Mouse (Mus musculus) B cell, adult 2 months (primary cell): ENCODE measurements around the gene Slit3.

ENCODE experiments used
- DNase-seq, 2 experiments: peaks; one replicate each; pipeline ENCODE4 v3.0.0; 2022

Gene Slit3

GRCm38 (mm10) chr11:35723876-35724275 lies 602.9 kb downstream of the Slit3 start:
- DNase-seq = no peak

DNA sequence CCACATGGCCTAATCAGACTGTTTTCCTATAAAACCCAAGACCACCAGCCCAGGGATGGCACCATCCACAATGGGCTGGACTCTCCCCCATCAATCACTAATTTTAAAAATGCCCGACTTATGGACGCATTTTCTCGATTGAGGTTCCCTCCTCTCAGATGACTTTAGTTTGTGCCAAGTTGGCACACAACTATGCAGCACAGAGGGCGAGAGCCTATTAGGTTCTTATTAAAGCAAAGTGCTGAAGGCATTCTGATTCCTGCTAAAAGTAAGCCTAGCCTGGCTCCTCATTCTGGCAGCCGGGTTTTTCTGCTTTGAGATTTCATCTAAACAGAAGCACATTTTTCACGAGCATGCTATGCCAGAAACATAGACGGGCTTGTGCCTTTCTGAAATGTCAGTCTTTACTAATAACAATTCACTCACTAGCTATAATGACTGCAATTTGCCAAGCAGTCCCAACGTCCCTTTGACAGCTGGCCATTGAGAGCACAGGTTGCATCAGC lies 605.4 kb downstream of the Slit3 start:
- DNase-seq = no peak

DNA sequence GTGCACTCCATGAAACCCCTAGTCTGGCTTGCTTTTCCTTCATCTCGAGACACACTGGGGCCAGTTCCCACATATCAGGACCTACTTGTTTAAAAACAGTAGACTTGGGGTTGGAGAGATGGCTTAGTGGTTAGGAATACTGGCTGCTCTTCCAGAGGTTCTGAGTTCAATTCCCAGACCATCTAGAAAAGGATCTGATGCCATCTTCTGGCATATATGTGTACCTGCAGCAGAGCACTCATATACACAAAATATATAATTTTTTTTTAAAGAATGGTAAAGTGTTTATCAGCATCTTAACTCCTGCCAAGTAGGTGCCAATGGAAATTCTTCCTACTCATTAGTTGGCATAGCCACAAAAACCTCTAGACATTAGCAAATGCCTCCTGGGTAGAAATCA lies 607.2 kb downstream of the Slit3 start:
- no peak for DNase-seq

DNA sequence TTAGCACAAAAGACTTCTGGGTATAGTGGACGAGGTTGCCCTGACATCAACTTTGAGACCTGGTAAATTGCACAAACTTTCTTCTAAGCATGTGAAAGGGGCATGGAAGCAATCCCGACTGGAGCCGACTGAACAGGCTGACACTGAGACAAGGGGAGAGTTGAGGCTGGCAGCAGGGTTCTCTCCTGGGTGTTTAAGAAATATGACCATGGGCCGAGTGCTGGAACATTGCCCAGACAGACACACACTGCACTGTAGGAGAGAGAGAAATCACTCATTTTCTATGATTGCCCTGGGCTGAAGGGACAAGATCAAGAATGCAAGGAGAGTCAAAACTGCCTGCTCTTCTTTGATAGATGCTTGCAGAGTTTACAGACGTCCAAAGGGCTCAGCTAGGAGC lies 608.2 kb downstream of the Slit3 start:
- no peak for DNase-seq

- no peak for DNase-seq
Measured at GRCm38 (mm10) chr11:35732366-35732765, 611.3 kb downstream of the Slit3 start.

- no peak for DNase-seq
Measured at GRCm38 (mm10) chr11:35736817-35737216, 615.8 kb downstream of the Slit3 start.

GRCm38 (mm10) chr11:35737262-35737661 lies 616.2 kb downstream of the Slit3 start:
- DNase-seq = no peak

DNA sequence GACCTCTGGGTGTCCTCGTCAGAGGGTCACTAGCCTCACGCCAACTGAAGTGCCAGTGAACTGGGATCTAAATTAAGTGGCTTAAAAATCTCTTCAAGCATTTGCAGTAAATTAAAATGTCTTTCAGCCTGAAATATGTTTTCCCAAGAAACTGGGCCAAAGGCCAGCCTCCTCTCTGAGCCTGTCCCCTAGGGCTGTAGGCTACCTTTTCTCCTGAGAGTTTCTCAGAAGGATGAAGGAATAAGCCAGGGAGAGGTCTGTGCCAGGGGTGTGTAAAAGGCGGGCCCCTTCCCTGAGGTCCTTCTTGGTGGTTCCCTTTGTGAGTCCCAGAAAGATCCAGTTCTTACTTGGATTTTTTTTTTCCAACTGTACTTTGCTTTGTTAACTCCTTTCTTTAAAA lies 617.1 kb downstream of the Slit3 start:
- no peak for DNase-seq

GRCm38 (mm10) chr11:35743586-35743985 lies 622.6 kb downstream of the Slit3 start:
- no peak for DNase-seq

DNA sequence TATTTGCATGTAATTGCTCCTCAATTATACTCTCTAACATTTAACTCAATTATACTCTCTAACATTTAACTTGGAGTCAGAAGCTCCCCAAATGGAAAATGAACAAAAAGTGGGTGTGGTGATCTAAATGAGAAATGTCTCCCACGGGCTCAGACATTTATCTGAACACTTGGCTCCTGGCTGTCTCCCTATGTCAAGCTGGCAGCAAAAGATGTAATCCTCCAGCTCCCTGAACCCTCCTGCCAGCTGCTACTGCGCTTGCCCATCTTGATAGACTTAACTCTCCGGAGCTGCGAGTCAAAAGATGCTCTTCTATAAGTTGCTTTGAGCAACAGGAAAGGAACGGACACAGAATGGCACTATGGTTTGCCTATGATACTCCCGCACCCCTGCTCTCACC lies 623.5 kb downstream of the Slit3 start:
- DNase-seq = no peak

DNA sequence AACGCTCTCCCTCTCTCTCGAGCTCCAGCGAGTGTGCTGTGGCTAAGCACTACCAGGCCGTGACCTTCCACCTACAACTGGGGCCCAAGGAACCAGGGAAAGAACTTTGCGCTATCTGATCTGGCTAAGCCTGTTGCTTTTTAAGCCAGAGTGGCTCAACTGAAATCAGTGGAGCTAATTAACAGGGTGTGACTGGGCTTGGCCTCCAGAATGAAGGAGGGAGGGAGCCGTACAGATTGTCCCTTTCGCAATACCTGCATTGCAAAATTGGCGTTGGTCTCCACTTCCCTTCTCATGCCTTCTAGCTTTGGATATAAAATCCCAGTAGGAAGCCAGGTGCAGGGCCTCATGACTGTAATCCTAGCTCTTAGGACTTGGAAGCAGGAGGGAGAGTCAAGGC lies 629.6 kb downstream of the Slit3 start:
- DNase-seq = no peak

- DNase-seq = no peak
Measured at GRCm38 (mm10) chr11:35754906-35755418, 633.9 kb downstream of the Slit3 start.

DNA sequence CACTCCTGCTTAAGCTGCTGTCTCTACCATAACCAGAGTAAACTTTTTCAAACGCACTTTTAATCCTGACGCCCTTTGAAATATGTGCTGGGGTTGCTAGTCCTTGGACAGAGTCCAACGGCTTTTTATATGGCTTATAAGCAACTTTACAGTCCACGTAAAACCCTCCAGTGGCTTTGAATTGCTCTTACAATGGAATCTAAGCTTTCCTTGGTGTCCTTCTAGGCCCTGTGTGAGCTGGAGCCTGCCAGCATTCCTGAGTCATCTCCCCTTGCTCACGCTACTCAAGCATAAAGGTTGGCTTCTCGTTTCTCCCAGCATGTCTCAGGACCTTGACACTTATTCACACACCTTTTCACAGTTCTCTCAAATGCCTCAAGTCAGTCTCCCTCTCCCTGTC lies 634.5 kb downstream of the Slit3 start:
- DNase-seq = no peak

DNA sequence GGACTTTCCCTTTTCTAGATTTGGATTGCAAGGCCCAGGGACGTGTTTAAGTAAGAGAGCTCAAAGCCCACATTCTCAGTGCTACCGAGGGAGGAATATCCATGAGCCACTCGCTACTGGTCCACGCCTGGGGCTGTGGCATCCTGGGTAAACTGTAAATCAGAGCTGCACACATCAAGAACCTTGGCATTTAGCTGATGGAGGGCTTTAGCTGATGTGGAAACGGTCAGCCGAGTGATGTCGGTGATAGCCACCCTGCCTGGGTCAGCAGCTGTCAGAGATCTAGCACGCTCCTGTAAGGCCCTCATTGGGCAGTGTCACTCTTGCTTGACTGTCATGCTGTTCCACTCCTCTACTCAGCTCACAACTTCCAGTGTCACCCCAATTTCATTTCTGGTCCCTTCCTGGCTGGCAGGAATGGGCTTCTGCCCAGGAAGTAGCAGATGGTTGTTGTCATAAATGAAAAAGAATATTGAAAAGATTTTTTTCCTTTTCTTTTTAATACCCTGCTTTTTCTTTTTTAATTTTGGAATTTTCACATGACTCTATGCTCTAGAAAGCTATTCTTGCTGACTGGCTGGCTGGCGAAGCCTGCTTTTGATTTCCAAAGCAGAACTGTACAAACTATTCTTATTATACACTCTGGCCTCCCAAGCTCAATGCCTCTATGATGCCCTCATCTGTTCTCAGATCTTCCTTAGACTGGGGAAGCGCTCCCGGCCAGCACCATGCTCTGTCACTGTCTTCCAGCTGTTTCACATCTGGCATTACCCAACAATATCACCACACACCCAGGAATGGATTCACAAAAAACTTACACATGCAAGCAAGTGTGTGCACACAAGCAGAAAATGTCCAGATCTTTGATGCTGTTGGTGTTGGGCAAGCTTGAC lies 635.6 kb downstream of the Slit3 start:
- DNase-seq = no peak
